Mouse (Mus musculus) kidney, adult 2 months (tissue): ENCODE measurements around the gene Slc1a3.

Experiments
- CTCF ChIP-seq: fragments of 200-500 bp; conservative IDR thresholded peaks from 2 replicates; pipeline ENCODE4 v1.5.1; 2011; ENCODE audit warnings: low read depth, mild to moderate bottlenecking, control low read depth, low read length, moderate library complexity, mixed read lengths; ENCODE audit not compliant: insufficient read depth, insufficient read length
- POLR2A ChIP-seq: fragments of 200-500 bp; IDR thresholded peaks from one replicate; pipeline ENCODE4 v1.6.1; 2011; ENCODE audit warnings: low read depth, low read length, control low read depth

- no peak for TF ChIP-seq CTCF
- no peak for TF ChIP-seq POLR2A
Measured at GRCm38 (mm10) chr15:8661856-8662255, 48.7 kb downstream of the Slc1a3 start.
